Comparison of ENCODE assay signal across 7 mouse cellular contexts in genomic region chr12:24651642-24652342, GRCm38 (mm10). TPM values are rescaled to one million over a fixed set of nuclear protein-coding genes. Genes with fewer than 3 reads are reported as not detected.
DNase-seq lines count a peak whose midpoint lies in the region; ATAC-seq and TF ChIP-seq lines count a peak whose summit lies in the region.

No protein-coding gene starts in this region.

- H3K9me3 ChIP-seq in embryonic facial prominence, embryonic 12.5 days = no peaks in the 10 kb centered on the region
- H3K9me3 ChIP-seq in limb, embryonic 12.5 days = no peaks in the 10 kb centered on the region
- no peaks in the 10 kb centered on the region for H3K9me3 ChIP-seq in midbrain, embryonic 15.5 days

- peak; percentile 10 for TF ChIP-seq POLR2A in kidney, adult 2 months (IDR thresholded peaks at IDR 0.05; ENCODE audit: low read depth, low read length)
- no peak for TF ChIP-seq POLR2A in spleen, adult 2 months (IDR thresholded peaks at IDR 0.05; ENCODE audit: low read depth, low read length)

- peak overlapping the region; percentile 67 for H3K4me2 ChIP-seq in embryonic facial prominence, embryonic 12.5 days (replicated peaks)
- H3K4me2 ChIP-seq in limb, embryonic 12.5 days = peak overlapping the region; percentile 70
- H3K4me2 ChIP-seq in midbrain, embryonic 15.5 days = peak overlapping the region; percentile 72

- no peak for TF ChIP-seq CTCF in kidney, adult 2 months (conservative IDR thresholded peaks at IDR 0.05; ENCODE audit: insufficient read depth, insufficient read length, low read depth, low read length)
- no peak for TF ChIP-seq CTCF in spleen, adult 2 months (IDR thresholded peaks at IDR 0.05; ENCODE audit: extremely low read depth, insufficient read depth, insufficient read length, insufficient replicate concordance)

- 1% methylated on average over 36 of the region's 36 CpGs for WGBS in embryonic facial prominence, embryonic 12.5 days
- WGBS in kidney, adult 2 months = 2% methylated on average over 36 of the region's 36 CpGs
- WGBS in limb, embryonic 12.5 days = 1% methylated on average over 36 of the region's 36 CpGs
- 1% methylated on average over 36 of the region's 36 CpGs for WGBS in midbrain, embryonic 15.5 days
- WGBS in spleen, adult 2 months = 3% methylated on average over 36 of the region's 36 CpGs

- H3K9ac ChIP-seq in embryonic facial prominence, embryonic 12.5 days = peak overlapping the region; percentile 79
- peak overlapping the region; percentile 86 for H3K9ac ChIP-seq in limb, embryonic 12.5 days (replicated peaks)
- H3K9ac ChIP-seq in midbrain, embryonic 15.5 days = peak overlapping the region; percentile 81

- peaks cover 25% of the 10 kb centered on the region for H3K36me3 ChIP-seq in embryonic facial prominence, embryonic 12.5 days
- no peaks in the 10 kb centered on the region for H3K36me3 ChIP-seq in kidney, adult 2 months (ENCODE audit: control insufficient read depth, insufficient read depth, low read length)
- H3K36me3 ChIP-seq in limb, embryonic 12.5 days = peaks cover 32% of the 10 kb centered on the region
- H3K36me3 ChIP-seq in midbrain, embryonic 15.5 days (replicated peaks) = peaks cover 5% of the 10 kb centered on the region; the same call in 1 of the 2 replicates
- peaks cover 7% of the 10 kb centered on the region for H3K36me3 ChIP-seq in spleen, adult 2 months (ENCODE audit: control insufficient read depth, insufficient read depth, low read length)

- ATAC-seq in embryonic facial prominence, embryonic 12.5 days (ENCODE audit: insufficient number of reproducible peaks, insufficient read depth, low FRiP score, low TSS enrichment) = peak; percentile 76
- ATAC-seq in limb, embryonic 12.5 days (ENCODE audit: insufficient number of reproducible peaks, insufficient read depth, low FRiP score, low TSS enrichment, low read depth) = peak; percentile 69
- ATAC-seq in midbrain, embryonic 15.5 days (replicated peaks) = peak; percentile 84

- H3K4me1 ChIP-seq in embryonic facial prominence, embryonic 12.5 days = peaks cover 21% of the 10 kb centered on the region
- peaks cover 18% of the 10 kb centered on the region for H3K4me1 ChIP-seq in kidney, adult 2 months (ENCODE audit: control insufficient read depth, insufficient read depth, low read length)
- peaks cover 23% of the 10 kb centered on the region for H3K4me1 ChIP-seq in limb, embryonic 12.5 days (replicated peaks)
- peaks cover 30% of the 10 kb centered on the region for H3K4me1 ChIP-seq in midbrain, embryonic 15.5 days
- peaks cover 7% of the 10 kb centered on the region for H3K4me1 ChIP-seq in spleen, adult 2 months (ENCODE audit: control insufficient read depth, insufficient read depth, insufficient read length)

- no peaks in the 10 kb centered on the region for H3K27me3 ChIP-seq in embryonic facial prominence, embryonic 12.5 days
- H3K27me3 ChIP-seq in kidney, adult 2 months (replicated peaks; ENCODE audit: control insufficient read depth, insufficient read depth, low read length) = no peaks in the 10 kb centered on the region
- H3K27me3 ChIP-seq in limb, embryonic 12.5 days = no peaks in the 10 kb centered on the region
- no peaks in the 10 kb centered on the region for H3K27me3 ChIP-seq in midbrain, embryonic 15.5 days (replicated peaks)
- no peaks in the 10 kb centered on the region for H3K27me3 ChIP-seq in spleen, adult 2 months (ENCODE audit: control insufficient read depth, insufficient read depth, low read length)

- H3K27ac ChIP-seq in embryonic facial prominence, embryonic 12.5 days = peak overlapping the region; percentile 91
- H3K27ac ChIP-seq in kidney, adult 2 months (ENCODE audit: insufficient read depth, low read depth, low read length) = peak overlapping the region; percentile 94
- peak overlapping the region; percentile 94 for H3K27ac ChIP-seq in limb, embryonic 12.5 days
- H3K27ac ChIP-seq in midbrain, embryonic 15.5 days = peak overlapping the region; percentile 91
- peak overlapping the region; percentile 87 for H3K27ac ChIP-seq in spleen, adult 2 months (ENCODE audit: insufficient read depth, low read length)

- peak overlapping the region; percentile 86 for H3K4me3 ChIP-seq in embryonic facial prominence, embryonic 12.5 days
- H3K4me3 ChIP-seq in kidney, adult 2 months (ENCODE audit: insufficient read depth, low read depth, low read length) = peak overlapping the region; percentile 94
- H3K4me3 ChIP-seq in limb, embryonic 12.5 days (replicated peaks) = peak overlapping the region; percentile 90
- peak overlapping the region; percentile 88 for H3K4me3 ChIP-seq in midbrain, embryonic 15.5 days
- peak overlapping the region; percentile 87 for H3K4me3 ChIP-seq in spleen, adult 2 months (ENCODE audit: extremely low read depth, insufficient read depth, insufficient read length)

- peak; percentile 98 for DNase-seq in adrenal gland, postnatal 25 days
- peak; percentile 99 for DNase-seq in heart, adult 18-20 months
- peak; percentile 98 for DNase-seq in kidney, adult 2 months
- DNase-seq in spleen, adult 2 months (ENCODE audit: low read depth in 1 of 2, low spot score in 2 of 2) = peak; percentile 87 to 88

RNA-seq across cellular contexts. Expression of gene Klf11, which starts 0.7 kb away (rescaled TPM):
- total RNA-seq in adrenal gland, postnatal 25 days (2021) = 9.8 and 14.8 TPM in 2 replicates
- polyA plus RNA-seq in embryonic facial prominence, embryonic 12.5 days (2016; fragmentation: Nextera tagmentation; extraction: Ambion mirVana) = 13.6 and 13.8 TPM in 2 replicates
- 10 to 100 TPM; 11.6 to 12.4 TPM for total RNA-seq in heart, adult 18-20 months (2021)
- polyA plus RNA-seq in kidney, adult 2 months (2012; rRNA removed) = 8.4 and 8.5 TPM in 2 replicates
- 12.0 and 12.8 TPM in 2 replicates for polyA plus RNA-seq in limb, embryonic 12.5 days (2016; fragmentation: Nextera tagmentation; extraction: Ambion mirVana)
- 19.2 and 19.9 TPM in 2 replicates for polyA plus RNA-seq in midbrain, embryonic 15.5 days (2015; fragmentation: Nextera tagmentation; extraction: Ambion mirVana)
- 8.2 and 15.3 TPM in 2 replicates for polyA plus RNA-seq in spleen, adult 2 months (2012; rRNA removed)

RNA-seq across cellular contexts. Expression of gene Cys1, which starts 29.8 kb away (rescaled TPM):
- total RNA-seq in adrenal gland, postnatal 25 days (2021) = 2.5 and 5.0 TPM in 2 replicates
- polyA plus RNA-seq in embryonic facial prominence, embryonic 12.5 days (2016; fragmentation: Nextera tagmentation; extraction: Ambion mirVana) = 2.6 and 2.7 TPM in 2 replicates
- 1 to 10 TPM; 3.3 to 3.9 TPM for total RNA-seq in heart, adult 18-20 months (2021)
- 71.1 and 93.2 TPM in 2 replicates for polyA plus RNA-seq in kidney, adult 2 months (2012; rRNA removed)
- polyA plus RNA-seq in limb, embryonic 12.5 days (2016; fragmentation: Nextera tagmentation; extraction: Ambion mirVana) = 1.3 and 2.6 TPM in 2 replicates
- 1.8 and 3.3 TPM in 2 replicates for polyA plus RNA-seq in midbrain, embryonic 15.5 days (2015; fragmentation: Nextera tagmentation; extraction: Ambion mirVana)
- polyA plus RNA-seq in spleen, adult 2 months (2012; rRNA removed) = 2.2 and 2.7 TPM in 2 replicates

RNA-seq across cellular contexts. Expression of gene Rrm2, which starts 56.2 kb away (rescaled TPM):
- total RNA-seq in adrenal gland, postnatal 25 days (2021) = 26.7 and 30.0 TPM in 2 replicates
- polyA plus RNA-seq in embryonic facial prominence, embryonic 12.5 days (2016; fragmentation: Nextera tagmentation; extraction: Ambion mirVana) = 289 and 307 TPM in 2 replicates
- 1 to 10 TPM; 2.0 to 3.4 TPM for total RNA-seq in heart, adult 18-20 months (2021)
- polyA plus RNA-seq in kidney, adult 2 months (2012; rRNA removed) = 1.3 and 1.6 TPM in 2 replicates
- 367 and 394 TPM in 2 replicates for polyA plus RNA-seq in limb, embryonic 12.5 days (2016; fragmentation: Nextera tagmentation; extraction: Ambion mirVana)
- polyA plus RNA-seq in midbrain, embryonic 15.5 days (2015; fragmentation: Nextera tagmentation; extraction: Ambion mirVana) = 46.2 and 48.6 TPM in 2 replicates
- polyA plus RNA-seq in spleen, adult 2 months (2012; rRNA removed) = 12.7 and 23.1 TPM in 2 replicates

Comparison
In these comparisons a context has a peak if more than half of its experiments do, and no peak if none do; other contexts are left out.
1. Peak in every context shown above with its lines: DNase-seq, ATAC-seq, H3K4me3 ChIP-seq and H3K27ac ChIP-seq.
2. RNA of gene Cys1, which starts 29.8 kb away (polyA plus RNA-seq): 71.1 to 93.2 TPM in kidney, adult 2 months; 2.2 to 2.7 TPM in spleen, adult 2 months, 2.6 to 2.7 TPM in embryonic facial prominence, embryonic 12.5 days, 1.8 to 3.3 TPM in midbrain, embryonic 15.5 days and 1.3 to 2.6 TPM in limb, embryonic 12.5 days; every median in the first group is over 10 times any median in the second.